Mouse (Mus musculus) layer of hippocampus, adult 11-12 months (tissue): ENCODE measurements around the gene 4930590J08Rik.
A peak's percentile ranks its signal among the peaks of the same experiment; 100 is the strongest.

ENCODE experiments used
- DNase-seq: peaks from one replicate; pipeline ENCODE4 v3.0.0; 2022; ENCODE audit warnings: low spot score

The 4930590J08Rik gene

GRCm38 (mm10) chr6:91965060-91965459, 62.5 kb downstream of the 4930590J08Rik start:
- DNase-seq, result no peak

GRCm38 (mm10) chr6:91966006-91966405, 63.4 kb downstream of the 4930590J08Rik start:
- DNase-seq, result peak; percentile 12

GRCm38 (mm10) chr6:91972201-91972646, 69.6 kb downstream of the 4930590J08Rik start:
- no peak for DNase-seq

GRCm38 (mm10) chr6:91973972-91974371, 71.4 kb downstream of the 4930590J08Rik start:
- no peak for DNase-seq

- no peak for DNase-seq
Measured at GRCm38 (mm10) chr6:91978371-91979300, 76.0 kb downstream of the 4930590J08Rik start, which contains the start of gene Fgd5. Gene Fgd5 (plus strand): TSS chr6:91978878.

- no peak for DNase-seq
Measured at GRCm38 (mm10) chr6:91979301-91979996, 76.8 kb downstream of the 4930590J08Rik start.

- DNase-seq, result no peak
Measured at GRCm38 (mm10) chr6:91980011-91980410, 77.4 kb downstream of the 4930590J08Rik start.

- no peak for DNase-seq
Measured at GRCm38 (mm10) chr6:91990101-91990500, 87.5 kb downstream of the 4930590J08Rik start.

GRCm38 (mm10) chr6:91992823-91993222, 90.2 kb downstream of the 4930590J08Rik start:
- DNase-seq, result no peak

GRCm38 (mm10) chr6:91993795-91994505, 91.3 kb downstream of the 4930590J08Rik start:
- no peak for DNase-seq

- DNase-seq, result no peak
Measured at GRCm38 (mm10) chr6:91996072-91996471, 93.5 kb downstream of the 4930590J08Rik start.
